Mouse (Mus musculus) mouse trophoblast stem cell (cell line): ENCODE results near the gene Orc5.

Experiments used
- in situ Hi-C, 2 experiments: fragments of 300-500 bp; cut with MseI, MboI; formaldehyde crosslinking; loops; 2 replicates in 1 of 2; 3 replicates in 1 of 2; pipeline ENCODE4 v1.15.1; 2025

The Orc5 gene

DNA sequence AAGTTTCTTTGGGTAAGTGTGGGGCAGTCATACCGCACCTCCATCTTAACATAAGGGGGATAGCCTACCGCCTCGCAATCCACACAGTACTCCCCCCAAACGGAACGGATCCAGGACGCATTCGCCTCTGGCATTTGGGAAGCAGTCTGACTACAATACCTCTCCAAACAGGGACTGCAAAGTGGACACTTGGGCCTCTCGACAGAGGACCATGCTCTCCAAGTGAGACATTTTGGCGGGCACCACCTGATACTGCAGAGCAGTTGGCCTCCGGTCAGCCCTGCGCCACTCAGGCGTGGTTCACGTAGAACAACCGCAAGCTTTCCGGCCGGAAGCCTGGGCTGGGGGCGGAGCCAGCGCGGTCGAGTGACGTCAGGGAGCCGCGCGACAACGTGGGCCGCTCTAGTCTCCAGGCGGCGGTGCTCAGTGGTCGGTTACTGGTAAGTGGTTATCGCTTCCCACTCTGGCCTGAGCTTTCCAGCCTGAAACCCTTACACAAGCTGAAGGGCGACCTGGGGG, at the start of gene Orc5:
Gene Orc5 (minus strand): TSS at position 397 of the 519 bp plus-strand sequence.
- in situ Hi-C loops = no loop called here

DNA sequence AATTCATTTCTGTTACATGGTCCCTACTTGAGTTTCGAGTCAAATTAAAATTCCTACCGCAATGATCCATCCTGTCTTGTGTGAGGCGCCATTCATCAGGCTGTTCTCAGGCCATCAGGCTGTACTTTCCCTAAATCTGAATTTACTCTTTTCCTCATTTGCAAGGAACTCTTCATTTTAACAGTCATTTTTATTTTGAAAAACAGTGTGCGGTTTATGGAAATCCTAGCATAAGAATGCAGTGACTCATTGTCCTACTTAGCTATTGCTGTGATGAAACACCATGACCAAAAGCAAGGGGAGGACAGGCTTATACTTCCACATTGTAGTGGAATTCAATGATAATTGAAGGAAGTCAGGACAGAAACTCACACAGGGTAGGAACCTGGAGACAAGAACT, 46.8 kb upstream of the Orc5 start:
- in situ Hi-C loops = no loop called here

DNA sequence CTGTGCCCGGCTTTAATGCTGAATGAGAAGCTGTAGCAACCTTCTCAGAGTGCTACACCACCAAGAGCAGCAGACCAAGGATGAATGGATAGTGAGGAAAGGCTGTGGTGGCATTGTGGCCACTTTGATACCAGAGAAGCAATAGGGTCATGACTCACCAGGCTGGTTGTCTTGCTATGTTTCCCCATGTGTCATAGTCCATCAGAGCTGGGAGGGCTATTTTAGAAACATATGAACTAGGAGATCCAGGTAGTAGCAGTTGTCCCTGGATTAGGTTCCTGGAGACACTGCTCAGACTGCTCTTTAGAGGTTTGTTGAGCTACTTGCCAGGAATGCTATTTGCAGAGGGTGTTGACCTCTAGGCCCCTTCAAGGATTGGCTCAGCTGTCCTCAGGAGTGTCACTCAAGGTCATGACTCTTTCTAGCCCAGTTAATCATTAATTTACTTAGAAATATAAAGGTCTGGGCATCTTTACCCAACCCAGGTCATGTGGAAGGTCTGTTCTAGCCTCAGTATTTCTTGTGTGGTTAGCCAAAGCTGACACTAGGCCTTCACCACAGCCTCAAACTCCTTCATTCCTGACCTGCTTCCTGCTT, 39.2 kb upstream of the Orc5 start:
- in situ Hi-C loops = no loop called here

DNA sequence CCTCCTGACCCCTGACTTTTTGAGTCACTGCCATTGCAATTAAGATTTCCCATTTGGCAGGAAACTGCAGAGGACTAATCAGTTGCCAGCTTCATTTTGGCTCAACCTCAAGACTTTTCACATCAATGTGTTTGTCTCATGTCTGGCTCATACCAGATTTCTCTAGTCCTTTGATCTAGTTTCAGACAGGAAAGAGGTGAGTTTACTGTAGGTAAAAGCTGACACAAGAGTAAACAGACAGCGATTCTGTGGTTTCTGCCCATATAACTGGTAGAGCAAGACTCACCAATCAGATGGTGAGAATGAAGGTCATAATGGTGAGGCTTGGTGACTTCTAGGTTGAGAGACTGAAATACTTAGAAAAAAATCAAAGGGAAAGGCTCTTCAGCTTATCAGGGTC, 37.3 kb upstream of the Orc5 start:
- in situ Hi-C loops = no loop called here

DNA sequence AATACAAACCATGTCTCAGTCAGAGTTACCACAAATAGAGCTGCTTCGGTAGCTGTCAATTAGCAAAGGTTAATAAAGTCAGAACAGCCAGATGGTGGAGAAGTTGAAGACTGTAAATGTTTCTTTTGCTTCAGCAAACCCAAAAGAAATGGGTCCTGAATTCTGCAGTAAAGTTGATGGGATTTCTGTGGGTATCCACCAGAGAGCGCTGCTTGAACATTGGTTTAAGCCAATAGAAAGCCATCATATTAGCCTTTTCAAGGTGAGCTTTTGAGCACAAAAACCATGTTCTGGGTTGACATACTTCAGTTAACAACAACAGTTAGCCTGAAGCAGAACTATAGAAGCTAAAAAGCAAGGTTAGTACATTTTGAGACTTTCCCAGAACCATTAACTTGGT, 34.3 kb upstream of the Orc5 start:
- in situ Hi-C loops = no loop called here

DNA sequence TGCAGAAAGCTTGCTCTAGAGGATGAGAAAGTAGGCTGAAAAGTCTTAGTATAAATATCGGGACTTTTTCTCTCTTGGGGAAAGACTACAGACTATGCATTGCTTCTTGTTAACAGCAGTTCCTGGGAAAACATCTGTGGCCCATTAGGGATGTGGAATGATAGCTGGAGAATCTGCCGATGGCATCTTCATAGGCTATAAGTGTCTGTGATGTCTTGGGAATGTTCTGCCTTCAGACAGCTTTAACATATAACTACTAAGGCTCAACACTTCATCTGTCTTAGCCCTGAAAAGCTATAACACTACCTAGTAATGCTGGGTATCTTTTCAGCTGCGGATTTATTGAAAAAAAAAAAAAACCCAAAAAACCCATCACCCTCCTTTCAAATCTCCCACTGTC, 27.8 kb upstream of the Orc5 start:
- in situ Hi-C loops = no loop called here

DNA sequence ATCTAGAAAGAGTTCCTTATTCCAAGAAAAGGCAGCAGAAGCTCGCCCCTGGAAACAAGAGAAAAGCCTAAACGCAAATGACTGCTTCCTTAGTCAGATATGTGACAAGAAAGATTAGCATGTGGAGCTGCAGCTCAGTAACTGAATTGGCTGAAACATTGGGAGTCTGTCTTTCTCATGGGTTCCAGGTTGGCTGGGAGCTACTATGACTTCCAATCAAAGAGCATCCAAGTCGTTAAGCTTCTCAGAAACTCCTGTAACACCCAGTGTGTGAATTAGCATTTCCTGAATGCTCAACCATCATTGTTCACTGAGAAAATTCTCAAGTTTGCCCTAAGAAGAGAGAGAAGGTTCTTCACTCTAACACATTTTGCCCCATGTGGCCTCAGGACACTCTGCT, 24.5 kb upstream of the Orc5 start:
- in situ Hi-C loops = no loop called here

DNA sequence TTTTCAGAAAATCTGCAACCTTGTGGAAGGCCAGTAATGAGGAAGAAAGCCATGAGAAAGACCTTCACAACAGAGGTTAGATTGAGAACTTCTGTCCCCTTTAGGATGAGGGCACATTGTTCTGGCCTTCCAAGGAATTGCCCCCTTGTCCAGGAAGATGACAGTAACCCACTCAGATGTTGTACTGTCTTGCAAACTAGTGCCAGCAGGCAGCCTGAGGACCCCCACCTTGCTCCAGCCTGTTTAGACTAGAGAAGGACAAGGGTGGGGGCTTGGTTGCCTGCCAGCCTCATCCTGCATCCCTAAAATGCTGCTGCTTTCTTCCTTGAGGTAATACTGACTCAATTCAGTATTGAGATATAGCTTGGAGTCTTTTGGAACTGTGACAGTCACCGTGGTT, 23.9 kb upstream of the Orc5 start:
- in situ Hi-C loops = no loop called here

DNA sequence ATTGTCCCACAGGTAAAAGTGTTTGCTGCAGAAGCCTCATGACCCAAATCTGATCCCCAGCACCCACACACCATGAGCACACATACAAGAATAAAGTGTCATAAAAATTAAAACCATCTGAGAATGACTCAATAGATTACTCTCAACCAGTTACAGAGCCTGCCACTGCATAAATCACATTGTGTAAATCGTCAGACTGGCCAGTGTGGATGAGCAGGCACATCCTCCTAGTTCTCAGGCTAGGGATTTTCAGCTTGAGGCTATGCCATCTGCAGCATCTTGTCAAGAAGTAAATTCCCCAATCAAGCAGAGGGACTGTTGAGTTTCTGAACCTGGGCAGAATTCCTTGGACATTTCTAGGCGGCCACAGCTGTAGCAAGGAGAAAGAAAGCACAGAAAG, 23.5 kb upstream of the Orc5 start:
- in situ Hi-C loops = no loop called here

DNA sequence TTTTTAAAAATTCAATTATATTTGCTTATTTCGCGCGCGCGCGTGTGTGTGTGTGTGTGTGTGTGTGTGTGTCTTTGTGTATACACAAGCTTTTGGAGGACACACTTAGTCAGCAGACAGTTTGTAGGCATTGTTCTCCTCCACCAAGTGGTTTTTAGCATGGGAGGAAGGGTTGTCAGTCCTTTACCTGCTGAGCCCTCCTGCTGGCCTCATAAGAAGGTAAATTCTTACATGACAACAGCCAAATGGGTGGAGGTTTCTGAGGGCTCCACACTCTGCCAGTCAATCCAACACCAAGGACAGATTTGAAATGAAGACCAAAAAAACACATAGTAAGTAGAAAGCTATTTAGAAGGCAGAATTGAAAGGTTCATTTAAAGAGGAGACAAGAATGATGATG, 22.7 kb upstream of the Orc5 start:
- in situ Hi-C loops = no loop called here

DNA sequence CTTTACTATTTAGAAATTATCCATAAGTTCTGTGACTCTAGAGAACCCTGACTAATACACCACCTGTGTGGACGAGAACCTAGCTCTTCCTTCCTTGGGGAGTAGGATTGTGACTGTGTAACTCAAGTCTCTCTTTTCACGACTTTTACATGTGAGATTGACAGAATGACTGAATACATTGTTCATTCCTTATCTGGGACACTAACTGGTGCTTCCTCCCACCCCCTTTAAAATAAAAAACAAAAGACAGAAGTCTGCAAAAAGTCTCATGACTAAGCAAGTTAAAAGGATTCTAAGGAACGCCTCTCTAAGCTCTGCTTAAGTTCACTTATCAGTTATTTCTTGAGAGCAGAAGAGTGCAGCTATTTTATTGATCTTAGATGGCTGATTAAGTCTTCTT, 22.2 kb upstream of the Orc5 start:
- in situ Hi-C loops = no loop called here

DNA sequence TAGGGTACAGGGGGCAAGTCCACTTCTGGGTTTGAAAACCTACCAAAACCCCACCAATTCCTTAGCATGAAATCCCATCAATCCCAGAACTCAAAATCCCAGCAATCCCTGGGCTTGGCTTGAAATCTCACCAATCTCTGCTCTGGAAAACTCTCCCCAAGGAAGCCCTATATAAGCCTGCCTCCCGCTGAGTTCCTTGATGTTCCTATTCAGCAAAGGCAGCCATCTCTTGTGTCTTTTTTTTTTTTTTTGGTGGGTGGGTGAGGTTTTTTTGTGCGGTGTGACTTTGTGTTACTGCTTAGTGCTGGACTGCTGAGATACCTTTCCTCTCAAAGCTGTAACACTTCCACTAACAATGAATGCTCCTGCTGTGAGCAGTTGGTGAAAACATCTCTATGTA, 15.5 kb upstream of the Orc5 start:
- in situ Hi-C loops = no loop called here

DNA sequence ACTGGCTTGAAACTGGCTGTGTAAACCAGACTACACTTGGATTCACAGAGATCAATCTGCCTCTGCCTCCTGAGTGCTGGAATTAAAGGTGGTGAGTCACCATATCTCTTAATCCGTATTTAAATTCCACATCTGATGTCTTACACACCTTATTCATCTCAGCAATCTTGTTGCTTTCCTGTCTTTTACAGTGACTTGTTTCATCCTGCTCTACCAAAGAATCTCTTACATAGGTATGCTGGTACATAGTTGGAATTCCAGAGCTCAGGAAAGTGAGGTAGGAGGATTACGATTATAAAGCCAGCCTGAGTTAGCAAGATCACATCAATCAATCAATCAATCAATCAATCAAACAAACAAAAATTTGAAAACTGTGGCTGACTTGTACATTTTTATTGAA, 9.6 kb upstream of the Orc5 start:
- in situ Hi-C loops = no loop called here

DNA sequence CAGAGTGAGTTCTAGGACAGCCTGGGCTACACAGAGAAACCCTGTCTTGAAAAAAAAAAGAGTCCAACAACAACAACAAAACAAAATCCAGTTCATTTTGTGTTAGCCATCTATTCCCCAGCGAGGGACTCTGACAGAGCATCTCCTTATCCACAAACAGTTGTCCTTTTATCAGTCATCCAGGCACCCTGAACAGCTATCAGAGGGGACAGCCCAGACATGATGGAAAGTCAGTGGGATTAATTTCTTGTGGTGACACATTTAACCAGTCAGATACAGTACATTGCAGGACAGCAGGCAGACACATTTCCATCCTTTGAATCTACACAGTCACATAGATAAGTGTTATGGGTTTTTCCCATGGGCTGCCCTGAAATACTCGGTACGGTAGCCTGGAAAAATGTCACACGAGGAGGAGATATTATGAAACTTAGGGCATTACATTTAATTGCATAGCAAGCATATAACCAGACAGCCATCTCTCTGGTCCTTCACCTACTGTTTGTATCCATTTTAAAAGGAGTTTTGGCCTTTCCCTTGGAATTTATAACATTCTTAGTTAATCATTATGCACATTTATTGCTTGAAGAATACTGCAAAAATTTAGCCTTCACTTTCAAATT, 7.4 kb upstream of the Orc5 start:
- in situ Hi-C loops = no loop called here

DNA sequence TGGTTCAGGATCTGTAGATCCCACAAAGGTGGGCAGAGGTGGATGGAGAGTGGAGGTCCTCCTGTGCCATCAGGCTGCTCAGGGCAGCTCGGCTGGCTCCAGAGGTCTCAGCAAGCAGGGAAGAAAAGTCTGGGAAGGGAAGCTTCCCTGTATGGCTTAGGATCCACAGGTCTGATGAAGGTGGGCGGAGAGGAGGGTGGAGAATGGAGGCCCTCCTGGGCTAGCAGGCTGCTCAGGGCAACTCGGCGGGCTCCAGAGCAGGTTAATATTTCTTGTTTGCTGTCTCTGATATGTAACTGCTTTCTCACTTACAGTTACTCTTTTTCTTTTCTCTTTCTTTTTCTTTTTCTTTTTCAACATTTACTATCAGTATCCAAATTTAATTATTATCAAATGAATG, 6.5 kb upstream of the Orc5 start:
- in situ Hi-C loops = no loop called here

DNA sequence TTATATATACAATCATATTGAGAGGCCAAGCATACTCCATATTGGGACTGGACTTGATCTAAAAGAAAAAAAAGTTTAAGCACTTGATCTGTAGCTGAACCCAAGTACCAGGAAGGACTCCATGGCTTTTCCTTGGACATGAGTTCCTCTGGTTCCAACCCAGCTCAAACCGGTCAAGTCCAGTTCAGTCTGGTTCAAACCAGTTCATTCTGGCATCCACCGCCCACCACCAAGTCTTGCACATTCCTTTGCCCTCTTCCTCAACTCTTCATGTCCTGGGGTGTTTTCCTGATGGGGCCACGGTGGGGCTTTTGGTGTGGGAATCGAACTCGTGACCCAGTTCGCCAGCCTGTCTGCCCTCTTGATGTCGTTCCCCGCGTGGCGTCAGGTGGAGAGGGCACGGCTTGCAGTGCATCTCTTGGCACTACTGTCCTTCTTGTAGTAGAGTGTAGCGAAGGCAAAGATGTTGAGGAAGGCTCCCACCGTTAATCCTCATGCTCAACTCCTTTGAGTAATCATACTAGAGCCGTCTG, 2.1 kb upstream of the Orc5 start:
- in situ Hi-C loops = no loop called here

DNA sequence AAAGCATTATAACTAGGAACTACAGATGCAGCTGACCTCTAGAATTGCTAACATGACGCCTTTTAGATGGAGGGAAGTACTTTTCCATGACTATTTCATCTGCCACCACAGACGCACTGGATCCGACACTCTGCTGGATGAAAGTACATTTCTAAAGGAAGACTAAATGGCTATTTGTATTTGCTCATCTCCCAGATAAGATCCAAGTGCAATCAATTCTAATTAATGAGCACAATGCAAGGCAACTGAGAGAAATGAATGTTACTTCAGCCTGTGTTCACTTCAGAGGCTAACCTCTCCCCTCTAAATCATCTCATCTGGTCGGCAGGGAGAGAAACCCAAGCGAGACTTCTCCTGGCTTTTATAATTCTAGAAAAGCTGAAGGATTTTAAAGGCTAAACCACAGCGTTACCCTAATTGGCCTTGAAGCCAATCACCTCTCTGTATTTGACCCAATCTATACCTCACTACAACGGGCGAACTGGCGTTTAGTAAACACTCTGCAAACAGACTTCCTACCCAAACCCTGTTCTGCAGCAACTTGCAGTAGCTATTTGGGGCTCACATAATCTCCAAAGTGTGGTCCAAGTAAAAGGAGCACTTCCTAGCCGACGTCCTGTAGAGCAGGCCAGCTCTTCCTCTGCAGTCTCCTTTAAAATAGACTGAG, 730 bp downstream of the Orc5 start:
- in situ Hi-C loops = no loop called here

DNA sequence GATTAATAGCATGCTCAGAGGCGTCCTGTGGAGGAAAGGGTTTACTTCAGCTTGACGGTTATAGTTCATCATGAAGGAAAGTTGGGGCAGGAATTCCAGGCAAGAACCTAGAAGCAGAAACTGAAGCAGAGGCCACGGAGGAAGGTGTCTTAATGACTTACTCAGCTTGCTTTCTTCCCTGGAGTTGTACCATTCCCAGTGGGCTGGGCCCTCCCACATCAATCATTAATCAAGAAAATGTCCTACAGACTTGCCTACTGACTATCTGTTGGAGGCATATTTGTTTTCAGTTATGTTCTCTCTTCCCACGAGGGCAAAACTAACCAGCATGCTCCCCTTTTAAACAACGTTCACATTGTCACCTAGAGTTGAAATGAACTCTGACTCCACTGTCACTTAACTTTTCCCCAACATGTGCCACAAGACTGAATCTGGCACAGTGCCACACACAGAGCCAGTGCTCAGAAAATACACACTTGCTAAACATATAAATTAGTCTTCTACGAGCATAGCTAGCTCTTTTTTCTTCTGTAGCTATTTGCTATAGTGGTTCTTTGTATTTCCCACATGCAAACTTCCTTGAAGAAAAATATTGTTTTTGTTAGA, 1.6 kb downstream of the Orc5 start:
- in situ Hi-C loops = no loop called here

DNA sequence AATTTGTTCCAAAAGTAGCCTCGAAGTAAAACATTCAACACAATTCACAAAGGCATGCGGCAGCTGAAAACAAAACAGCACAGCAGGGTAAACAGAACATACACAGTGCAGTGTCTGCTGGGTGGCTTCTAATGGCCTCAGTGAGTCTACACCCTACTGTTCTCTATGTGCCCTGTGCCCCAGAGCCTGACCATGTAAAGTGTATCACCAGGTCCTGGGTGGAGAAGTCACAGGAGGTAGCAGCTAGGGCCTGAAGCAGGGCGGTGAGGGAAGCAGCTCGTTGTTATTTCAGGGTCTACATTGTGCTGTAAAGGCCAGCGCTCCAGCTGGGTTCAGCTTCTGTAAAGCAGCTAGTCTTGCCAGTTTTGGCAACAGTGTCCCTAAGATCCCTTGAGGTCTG, 3.7 kb downstream of the Orc5 start:
- in situ Hi-C loops = no loop called here

DNA sequence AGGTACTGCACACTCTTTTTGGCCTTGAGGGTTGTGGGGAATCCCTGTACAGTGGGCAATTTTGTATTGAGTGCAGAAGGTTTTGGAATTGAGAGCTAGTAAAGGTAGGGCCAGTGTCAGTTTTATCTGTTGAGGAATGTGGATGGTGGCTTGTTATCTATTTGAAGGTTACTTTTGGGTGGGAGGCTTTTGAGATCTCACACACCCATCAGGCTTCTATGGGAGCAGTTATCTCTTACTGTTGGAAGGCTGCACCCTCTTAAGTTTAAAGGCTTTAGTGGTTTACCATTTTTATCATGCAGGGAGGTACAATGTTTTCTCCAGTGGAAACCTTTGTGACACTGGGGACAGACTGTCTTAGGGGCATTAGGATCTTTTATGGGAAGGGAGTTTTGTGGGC, 4.9 kb downstream of the Orc5 start:
- in situ Hi-C loops = no loop called here

DNA sequence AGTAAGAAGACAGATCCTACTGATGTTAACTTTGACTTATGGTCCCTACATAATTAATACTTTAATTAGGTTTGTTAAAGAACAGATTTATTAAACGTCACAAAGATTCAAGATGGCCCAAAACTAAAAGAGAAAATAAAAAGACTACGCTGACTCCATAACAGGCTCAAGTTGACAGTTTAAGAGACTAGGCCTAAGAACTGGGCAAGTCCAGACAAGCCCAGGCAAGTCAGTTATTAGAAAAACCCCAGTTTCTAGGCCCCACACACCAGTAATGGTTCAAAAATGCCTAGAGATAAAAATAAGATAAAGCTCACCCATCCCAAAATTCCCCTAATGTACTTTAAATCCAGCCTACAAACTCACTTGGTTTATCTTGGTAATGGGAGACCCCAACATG, 7.6 kb downstream of the Orc5 start:
- in situ Hi-C loops = no loop called here

DNA sequence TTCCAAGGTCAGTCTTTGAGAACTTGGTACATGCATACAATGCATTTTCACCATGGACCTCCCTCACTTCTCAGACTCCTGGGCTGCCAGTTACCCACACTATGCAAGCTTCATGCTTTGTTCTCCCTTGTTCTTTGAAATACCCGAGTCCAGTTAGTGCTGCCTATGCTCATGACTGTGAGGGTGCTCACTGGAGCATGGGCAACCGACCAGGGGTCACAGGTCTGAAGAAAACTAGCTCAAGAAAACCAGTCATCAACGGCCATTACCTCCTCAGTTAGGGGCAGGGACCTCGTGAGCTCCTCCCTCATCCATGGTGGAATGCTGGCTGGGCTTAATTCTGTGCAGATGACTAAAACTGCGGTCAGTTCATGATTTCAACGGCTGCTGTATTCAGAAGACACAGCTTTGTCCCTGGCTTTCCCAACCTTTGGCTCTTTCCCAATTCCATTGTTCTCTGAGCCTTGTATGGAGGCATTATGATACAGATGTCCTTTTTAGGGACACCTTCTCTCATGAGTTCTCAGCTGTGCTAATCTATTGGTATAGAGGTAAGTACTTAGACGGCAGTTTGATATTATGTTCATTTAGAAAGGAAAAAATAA, 11.1 kb downstream of the Orc5 start:
- in situ Hi-C loops = no loop called here
